In genomic region chr2:168954376-168954775, GRCm38 (mm10) we compare ENCODE assay signal across 7 mouse cellular contexts. TPM values are rescaled to one million over a fixed set of nuclear protein-coding genes. Genes with fewer than 3 reads are reported as not detected.
DNase-seq lines count a peak whose midpoint lies in the region; ATAC-seq and TF ChIP-seq lines count a peak whose summit lies in the region.

No protein-coding gene starts in this region.

- no peak for TF ChIP-seq EP300 in lung, postnatal 0 days (IDR thresholded peaks at IDR 0.05)

- H3K4me2 ChIP-seq in lung, postnatal 0 days (replicated peaks; ENCODE audit: low read depth, low read length): peak overlapping the region; percentile 91
- peak overlapping the region; percentile 86 for H3K4me2 ChIP-seq in embryonic facial prominence, embryonic 15.5 days (replicated peaks)
- H3K4me2 ChIP-seq in kidney, embryonic 14.5 days (replicated peaks; ENCODE audit: low read depth, low read length): peak overlapping the region; percentile 77
- peak overlapping the region; percentile 80 for H3K4me2 ChIP-seq in midbrain, embryonic 12.5 days (replicated peaks)

- no peaks in the 10 kb centered on the region for H3K9me3 ChIP-seq in lung, postnatal 0 days (ENCODE audit: low read length)
- no peaks in the 10 kb centered on the region for H3K9me3 ChIP-seq in embryonic facial prominence, embryonic 15.5 days (replicated peaks)
- no peaks in the 10 kb centered on the region for H3K9me3 ChIP-seq in kidney, embryonic 14.5 days (ENCODE audit: control insufficient read depth, low read length)
- no peaks in the 10 kb centered on the region for H3K9me3 ChIP-seq in midbrain, embryonic 12.5 days

- no peak for ATAC-seq in lung, postnatal 0 days
- ATAC-seq in embryonic facial prominence, embryonic 15.5 days (ENCODE audit: insufficient number of reproducible peaks, low FRiP score, low TSS enrichment, low read depth): no peak
- ATAC-seq in kidney, embryonic 14.5 days (ENCODE audit: low FRiP score, low TSS enrichment): no peak
- ATAC-seq in midbrain, embryonic 12.5 days (ENCODE audit: low FRiP score, low read depth): 0 out of 2 replicates have a peak, but pooled peaks have one; percentile 8

- no peaks in the 10 kb centered on the region for H3K27me3 ChIP-seq in lung, postnatal 0 days (replicated peaks; ENCODE audit: insufficient read depth, low read length)
- no peaks in the 10 kb centered on the region for H3K27me3 ChIP-seq in embryonic facial prominence, embryonic 15.5 days
- no peaks in the 10 kb centered on the region for H3K27me3 ChIP-seq in kidney, embryonic 14.5 days (ENCODE audit: control insufficient read depth, insufficient read depth, low read length)
- H3K27me3 ChIP-seq in midbrain, embryonic 12.5 days: 0 out of 2 replicates have a peak, but pooled peaks cover 4% of the 10 kb centered on the region

- H3K9ac ChIP-seq in lung, postnatal 0 days (replicated peaks; ENCODE audit: low read depth): peak overlapping the region; percentile 87
- peak overlapping the region; percentile 86 for H3K9ac ChIP-seq in embryonic facial prominence, embryonic 15.5 days
- H3K9ac ChIP-seq in kidney, embryonic 14.5 days (ENCODE audit: low read depth, low read length): peak overlapping the region; percentile 92
- peak overlapping the region; percentile 89 for H3K9ac ChIP-seq in midbrain, embryonic 12.5 days (replicated peaks)

- H3K27ac ChIP-seq in lung, postnatal 0 days (ENCODE audit: low read length): peak overlapping the region; percentile 78
- peak overlapping the region; percentile 87; the same call in 1 of the 2 replicates for H3K27ac ChIP-seq in embryonic facial prominence, embryonic 15.5 days (replicated peaks)
- H3K27ac ChIP-seq in kidney, embryonic 14.5 days (ENCODE audit: low read depth, low read length): no peak overlapping the region
- peak overlapping the region; percentile 43; the same call in 1 of the 2 replicates for H3K27ac ChIP-seq in midbrain, embryonic 12.5 days (replicated peaks)

- peaks cover 11% of the 10 kb centered on the region; the same call in 1 of the 2 replicates for H3K4me1 ChIP-seq in lung, postnatal 0 days (ENCODE audit: insufficient read depth, low read depth, low read length)
- peaks cover 23% of the 10 kb centered on the region for H3K4me1 ChIP-seq in embryonic facial prominence, embryonic 15.5 days
- no peaks in the 10 kb centered on the region for H3K4me1 ChIP-seq in kidney, embryonic 14.5 days (ENCODE audit: control insufficient read depth, insufficient read depth, low read length)
- peaks cover 18% of the 10 kb centered on the region for H3K4me1 ChIP-seq in midbrain, embryonic 12.5 days

- peak overlapping the region; percentile 78 for H3K4me3 ChIP-seq in lung, postnatal 0 days (ENCODE audit: low read depth, low read length)
- peak overlapping the region; percentile 80 for H3K4me3 ChIP-seq in embryonic facial prominence, embryonic 15.5 days (replicated peaks)
- peak overlapping the region; percentile 96 for H3K4me3 ChIP-seq in kidney, embryonic 14.5 days (ENCODE audit: low read length)
- peak overlapping the region; percentile 77 for H3K4me3 ChIP-seq in midbrain, embryonic 12.5 days

- WGBS in lung, postnatal 0 days: 7% methylated on average over 8 of the region's 8 CpGs
- WGBS in embryonic facial prominence, embryonic 15.5 days: 4% methylated on average over 8 of the region's 8 CpGs
- WGBS in kidney, embryonic 14.5 days: 6% methylated on average over 8 of the region's 8 CpGs
- 18% methylated on average over 8 of the region's 8 CpGs for WGBS in midbrain, embryonic 12.5 days

- TF ChIP-seq CTCF in lung, postnatal 0 days (IDR thresholded peaks at IDR 0.05): no peak

- peaks cover 19% of the 10 kb centered on the region for H3K36me3 ChIP-seq in lung, postnatal 0 days (ENCODE audit: insufficient read depth, low read length)
- H3K36me3 ChIP-seq in embryonic facial prominence, embryonic 15.5 days: peaks cover 25% of the 10 kb centered on the region
- H3K36me3 ChIP-seq in kidney, embryonic 14.5 days (ENCODE audit: control insufficient read depth, insufficient read depth, low read length): peaks cover 24% of the 10 kb centered on the region
- peaks cover 21% of the 10 kb centered on the region for H3K36me3 ChIP-seq in midbrain, embryonic 12.5 days

- no peak for DNase-seq in lung, postnatal 0 days (ENCODE audit: low spot score)
- no peak for DNase-seq in lung, postnatal 14 days
- DNase-seq in frontal cortex, postnatal 10 days (ENCODE audit: low spot score in 2 of 2): no peak
- no peak for DNase-seq in right cerebral cortex, postnatal 25 days

RNA-seq across cellular contexts. Expression of gene Zfp64, which starts 1.0 kb away (rescaled TPM):
- 14.0 and 15.8 TPM in 2 replicates for polyA plus RNA-seq in lung, postnatal 0 days (2015; fragmentation: Nextera tagmentation; extraction: Ambion mirVana)
- 55.8 and 59.2 TPM in 2 replicates for polyA plus RNA-seq in embryonic facial prominence, embryonic 15.5 days (2015; fragmentation: Nextera tagmentation; extraction: Ambion mirVana)
- 23.0 and 27.8 TPM in 2 replicates for polyA plus RNA-seq in kidney, embryonic 14.5 days (2014; fragmentation: Nextera tagmentation; extraction: Ambion mirVana)
- polyA plus RNA-seq in midbrain, embryonic 12.5 days (2016; fragmentation: Nextera tagmentation; extraction: Ambion mirVana): 41.0 and 42.8 TPM in 2 replicates
